Mouse (Mus musculus): Measurements from ENCODE around the gene Avil. TPM values are rescaled to one million over a fixed set of nuclear protein-coding genes. Genes with fewer than 3 reads are reported as not detected.

The Avil gene
- total and polyA plus RNA-seq, 3 experiments = 10.1 to 49.7 (median 16.0) TPM

- peak overlapping the region; percentile 80 for H3K27ac ChIP-seq (ENCODE audit: control insufficient read depth, low read depth, low read length)
- TF ChIP-seq E2F4 (IDR thresholded peaks at IDR 0.05; ENCODE audit: borderline replicate concordance, low read depth, low read length) = no peak
- TF ChIP-seq MXI1 (IDR thresholded peaks at IDR 0.05; ENCODE audit: low read depth, low read length) = peak; percentile 34
- TF ChIP-seq TCF12 (IDR thresholded peaks at IDR 0.05; ENCODE audit: low read depth, low read length) = no peak
- no peak for TF ChIP-seq TBP (IDR thresholded peaks at IDR 0.05; ENCODE audit: low read depth, low read length)
- TF ChIP-seq RAD21 (IDR thresholded peaks at IDR 0.05; ENCODE audit: low read depth, low read length) = no peak
- 0 out of 2 replicates have a peak, but pooled peaks have one; percentile 10 for TF ChIP-seq ZKSCAN1 (IDR thresholded peaks at IDR 0.05; ENCODE audit: low read depth, low read length)
- TF ChIP-seq NRF1 (IDR thresholded peaks at IDR 0.05; ENCODE audit: insufficient read depth, low read depth, low read length, poor library complexity, severe bottlenecking) = no peak
- no peak for TF ChIP-seq HCFC1 (IDR thresholded peaks at IDR 0.05; ENCODE audit: low read depth, low read length)
- no peak for TF ChIP-seq ELF1 (IDR thresholded peaks at IDR 0.05; ENCODE audit: low read depth, low read length)
- peak in 1 of 2 experiments; percentile 17; a peak in 1 of 4 replicates for TF ChIP-seq POLR2A (IDR thresholded peaks at IDR 0.05; ENCODE audit: control insufficient read depth in 1 of 2, insufficient read depth in 1 of 2, low read depth in 1 of 2, low read length in 2 of 2, poor library complexity in 1 of 2)
- no peak for TF ChIP-seq MAX (IDR thresholded peaks at IDR 0.05; ENCODE audit: low read length)
- TF ChIP-seq USF1 (IDR thresholded peaks at IDR 0.05; ENCODE audit: low read depth, low read length) = no peak
- TF ChIP-seq MYC (IDR thresholded peaks at IDR 0.05; ENCODE audit: low read depth, low read length) = no peak
- no peak for TF ChIP-seq EP300 (IDR thresholded peaks at IDR 0.05; ENCODE audit: low read depth in 1 of 2, low read length in 2 of 2)
- no peak for TF ChIP-seq KAT2A (conservative IDR thresholded peaks at IDR 0.05; ENCODE audit: low read depth, low read length)
- no peak for TF ChIP-seq RCOR1 (IDR thresholded peaks at IDR 0.05; ENCODE audit: low read depth, low read length)
- no peak for TF ChIP-seq CHD1 (IDR thresholded peaks at IDR 0.05; ENCODE audit: low read depth, low read length)
- no peak for TF ChIP-seq POLR2AphosphoS5 (IDR thresholded peaks at IDR 0.05; ENCODE audit: borderline replicate concordance, low read depth, low read length)
- no peak for TF ChIP-seq GABPA (IDR thresholded peaks at IDR 0.05; ENCODE audit: low read depth, low read length)
- no peak for TF ChIP-seq CHD2 (IDR thresholded peaks at IDR 0.05; ENCODE audit: low read length)
- TF ChIP-seq NELFE (IDR thresholded peaks at IDR 0.05; ENCODE audit: low read depth, low read length) = no peak
- TF ChIP-seq SIN3A (IDR thresholded peaks at IDR 0.05; ENCODE audit: low read length) = 0 out of 2 replicates have a peak, but pooled peaks have one; percentile 11
- no peak for TF ChIP-seq MAZ (IDR thresholded peaks at IDR 0.05; ENCODE audit: low read depth, low read length)
- TF ChIP-seq USF2 (IDR thresholded peaks at IDR 0.05; ENCODE audit: borderline replicate concordance in 1 of 2, insufficient read depth in 1 of 2, low read depth in 1 of 2, low read length in 2 of 2) = no peak
- no peak for TF ChIP-seq MYB (IDR thresholded peaks at IDR 0.05; ENCODE audit: low read depth, low read length)
- no peak for TF ChIP-seq ZMIZ1 (IDR thresholded peaks at IDR 0.05; ENCODE audit: low read depth, low read length)
- TF ChIP-seq POLR2AphosphoS2 (IDR thresholded peaks at IDR 0.05; ENCODE audit: low read length) = no peak
- TF ChIP-seq UBTF (IDR thresholded peaks at IDR 0.05; ENCODE audit: borderline replicate concordance, insufficient read depth, low read depth, low read length) = no peak
- peaks cover 25% of the 10 kb centered on the region for H3K79me2 ChIP-seq (ENCODE audit: control insufficient read depth, insufficient read depth, low read length, poor library complexity)
- peaks cover 3 to 17% of the 10 kb centered on the region in 2 experiments for H3K4me1 ChIP-seq (ENCODE audit: control insufficient read depth in 1 of 2, insufficient read depth in 2 of 2, low read length in 2 of 2)
- no peaks in the 10 kb centered on the region for H3K27me3 ChIP-seq (ENCODE audit: control insufficient read depth in 1 of 2, insufficient read depth in 2 of 2, low read length in 2 of 2)
- peak; percentile 69 for DNase-seq (ENCODE audit: low read depth, low spot score)
- H3K9me3 ChIP-seq (replicated peaks; ENCODE audit: insufficient read depth, low read length) = no peaks in the 10 kb centered on the region
- peaks cover 14 to 34% of the 10 kb centered on the region in 2 experiments for H3K36me3 ChIP-seq (ENCODE audit: control insufficient read depth in 1 of 2, insufficient read depth in 2 of 2, low read length in 2 of 2)
- H3K4me3 ChIP-seq (ENCODE audit: control insufficient read depth in 1 of 2, insufficient read depth in 1 of 2, low read depth in 2 of 2, low read length in 2 of 2) = peak overlapping the region; percentile 89 to 93
- H3K9ac ChIP-seq (ENCODE audit: control insufficient read depth, low read depth, low read length, poor library complexity, severe bottlenecking) = peak overlapping the region; percentile 90
Measured at GRCm38 (mm10) chr10:127069281-127070189, 69.0 kb downstream of the Avil start.
